Mouse (Mus musculus) neural tube, embryonic 11.5 days (tissue): Measurements from ENCODE around the gene Rabgap1l. TPM values are rescaled to one million over a fixed set of nuclear protein-coding genes. Genes with fewer than 3 reads are reported as not detected.

Source experiments
- ATAC-seq: fragments of 200-750 bp; cut with Nextera tagmentation; 2 replicates; pipeline ENCODE4 v1.8.0; 2017; ENCODE audit warnings: moderate number of reproducible peaks, mild to moderate bottlenecking, moderate TSS enrichment, moderate library complexity; ENCODE audit not compliant: insufficient read depth, low FRiP score, low TSS enrichment
- DNase-seq: peaks from one replicate; pipeline ENCODE4 v3.0.0-alpha.2; 2015; ENCODE audit warnings: low spot score
- H3K27ac ChIP-seq: fragments of 300-500 bp; sonication (generic); 2 replicates; pipeline ENCODE4 v1.5.1; 2014; ENCODE audit warnings: low read depth, mild to moderate bottlenecking, low read length
- H3K27me3 ChIP-seq: fragments of 300-500 bp; sonication (generic); 2 replicates; pipeline ENCODE4 v1.6.1; 2014; ENCODE audit warnings: mild to moderate bottlenecking, low read length, mixed read lengths; ENCODE audit not compliant: control insufficient read depth, insufficient read depth
- H3K36me3 ChIP-seq: fragments of 300-500 bp; sonication (generic); 2 replicates; pipeline ENCODE4 v1.6.1; 2014; ENCODE audit warnings: mild to moderate bottlenecking, low read length, moderate library complexity, mixed read lengths; ENCODE audit not compliant: control insufficient read depth, insufficient read depth
- H3K4me1 ChIP-seq: fragments of 300-500 bp; sonication (generic); 2 replicates; pipeline ENCODE4 v1.6.1; 2014; ENCODE audit warnings: low read length, mixed read lengths; ENCODE audit not compliant: control insufficient read depth, insufficient read depth
- H3K4me2 ChIP-seq: fragments of 300-500 bp; sonication (generic); 2 replicates; pipeline ENCODE4 v1.6.1; 2014; ENCODE audit warnings: low read depth, mild to moderate bottlenecking, moderate library complexity
- H3K4me3 ChIP-seq: fragments of 300-500 bp; sonication (generic); 2 replicates; pipeline ENCODE4 v1.5.1; 2014; ENCODE audit warnings: low read depth, low read length
- H3K9ac ChIP-seq: fragments of 300-500 bp; sonication (generic); 2 replicates; pipeline ENCODE4 v1.6.1; 2014; ENCODE audit warnings: mild to moderate bottlenecking, low read length
- H3K9me3 ChIP-seq: fragments of 300-500 bp; sonication (generic); 2 replicates; pipeline ENCODE4 v1.6.1; 2016; ENCODE audit warnings: low read length; ENCODE audit not compliant: control insufficient read depth
- WGBS: fragments of 180-500 bp; shearing (Covaris S2); extraction: QIAGEN DNeasy Blood & Tissue Kit; methylation state at CpG from one replicate; pipeline ENCODE4 v1.1.7; 2014; 5-methylcytosine and 5-hydroxymethylcytosine counted together
- polyA plus RNA-seq: library from polyadenylated mRNA; unstranded; fragments of >200 nt; fragmentation: Nextera tagmentation; extraction: Ambion mirVana; gene quantifications from 2 replicates; pipeline ENCODE4 v1.2.1, GENCODE M21; 2014

The Rabgap1l gene
- polyA plus RNA-seq, 1 experiment from 2014 or later, result 14.1 TPM

DNA sequence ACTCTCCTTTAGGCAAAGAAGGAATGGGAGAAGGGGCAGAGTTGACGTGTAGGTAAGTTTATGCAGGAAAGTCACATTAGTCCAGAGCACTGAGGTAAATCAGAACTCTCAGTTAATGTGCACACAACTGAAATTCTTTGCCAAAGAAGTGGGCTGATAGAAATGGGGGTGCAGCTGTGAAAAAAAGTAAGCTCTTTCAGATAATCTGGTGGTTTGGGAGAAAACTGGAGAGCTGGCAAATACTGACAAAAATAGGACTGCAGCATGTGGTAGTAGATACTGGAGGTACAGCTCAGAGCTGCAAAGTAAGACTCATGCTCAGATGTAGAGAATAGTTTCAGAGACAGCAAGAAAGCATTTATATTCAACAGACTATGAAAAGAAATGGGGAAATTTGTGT, 462.2 kb downstream of the Rabgap1l start:
- H3K9me3 ChIP-seq, result no peaks in the 10 kb centered on the region
- H3K27me3 ChIP-seq, result no peaks in the 10 kb centered on the region
- H3K4me1 ChIP-seq, result no peaks in the 10 kb centered on the region
- 71% methylated on average over 1 of the region's 1 CpGs for WGBS
- ATAC-seq, result no peak
- DNase-seq, result no peak
- H3K36me3 ChIP-seq, result no peaks in the 10 kb centered on the region
- no peak overlapping the region for H3K4me2 ChIP-seq
- no peak overlapping the region for H3K9ac ChIP-seq
- H3K4me3 ChIP-seq, result no peak overlapping the region
- no peak overlapping the region for H3K27ac ChIP-seq

- H3K27me3 ChIP-seq, result no peaks in the 10 kb centered on the region
- 68% methylated on average over 2 of the region's 2 CpGs for WGBS
- H3K27ac ChIP-seq, result no peak overlapping the region
- no peaks in the 10 kb centered on the region for H3K9me3 ChIP-seq
- H3K4me1 ChIP-seq, result no peaks in the 10 kb centered on the region
- ATAC-seq, result no peak
- no peak overlapping the region for H3K4me2 ChIP-seq
- H3K4me3 ChIP-seq, result no peak overlapping the region
- no peak for DNase-seq
- no peaks in the 10 kb centered on the region for H3K36me3 ChIP-seq
- H3K9ac ChIP-seq, result no peak overlapping the region
These were observed 462.8 kb downstream of the Rabgap1l start for GRCm38 (mm10) chr1:160330222-160330621.

DNA sequence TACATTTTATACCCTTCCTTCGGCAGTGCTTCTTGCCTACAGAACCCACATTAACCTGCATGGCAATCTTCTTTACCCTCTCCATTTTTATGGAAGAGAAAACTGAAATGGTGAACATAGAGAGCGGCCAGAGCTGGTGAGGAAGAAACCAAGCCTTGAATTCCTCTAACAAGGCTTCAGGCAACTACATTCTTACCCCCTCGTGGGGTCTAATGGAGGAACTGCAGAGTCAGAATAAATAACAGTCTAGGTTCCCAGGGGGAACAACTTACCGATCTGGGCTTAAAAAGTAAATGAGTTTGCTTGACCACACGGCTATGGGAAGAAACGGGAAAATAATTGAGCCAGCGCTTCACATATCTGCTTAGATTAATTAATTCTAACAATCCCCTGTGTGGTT, 463.2 kb downstream of the Rabgap1l start:
- no peaks in the 10 kb centered on the region for H3K9me3 ChIP-seq
- no peak overlapping the region for H3K4me3 ChIP-seq
- H3K4me2 ChIP-seq, result no peak overlapping the region
- no peak overlapping the region for H3K9ac ChIP-seq
- H3K4me1 ChIP-seq, result no peaks in the 10 kb centered on the region
- ATAC-seq (no peak), DNase-seq (no peak)
- H3K27ac ChIP-seq, result no peak overlapping the region
- H3K36me3 ChIP-seq, result no peaks in the 10 kb centered on the region
- WGBS, result 68% methylated on average over 7 of the region's 7 CpGs
- H3K27me3 ChIP-seq, result no peaks in the 10 kb centered on the region

DNA sequence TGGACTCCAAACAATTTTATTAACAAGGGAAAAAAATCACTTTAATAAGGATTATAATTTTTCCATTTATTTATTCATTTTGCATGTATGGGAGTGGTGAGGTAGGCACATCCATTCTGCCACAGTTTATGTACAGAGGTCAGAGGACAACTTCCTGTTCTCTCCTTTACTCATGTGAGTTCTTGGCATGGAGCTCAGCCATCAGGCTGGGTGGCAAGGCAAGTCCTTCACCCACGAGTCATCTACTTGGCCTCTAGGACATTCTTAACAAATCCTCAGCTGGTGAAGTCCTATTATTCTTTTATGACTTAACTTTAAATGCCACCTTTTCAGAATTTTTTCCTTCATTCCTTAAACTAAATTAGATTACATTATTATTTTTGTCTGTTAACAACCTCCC, 465.5 kb downstream of the Rabgap1l start:
- H3K27me3 ChIP-seq, result no peaks in the 10 kb centered on the region
- H3K9ac ChIP-seq, result no peak overlapping the region
- DNase-seq (no peak), ATAC-seq (no peak)
- H3K4me1 ChIP-seq, result no peaks in the 10 kb centered on the region
- no peak overlapping the region for H3K27ac ChIP-seq
- WGBS, result 83% methylated on average over 1 of the region's 1 CpGs
- H3K9me3 ChIP-seq, result no peaks in the 10 kb centered on the region
- no peak overlapping the region for H3K4me3 ChIP-seq
- H3K4me2 ChIP-seq, result no peak overlapping the region
- no peaks in the 10 kb centered on the region for H3K36me3 ChIP-seq

GRCm38 (mm10) chr1:160325542-160325941, 467.5 kb downstream of the Rabgap1l start:
- H3K36me3 ChIP-seq, result no peaks in the 10 kb centered on the region
- H3K4me1 ChIP-seq, result no peaks in the 10 kb centered on the region
- DNase-seq, result no peak
- ATAC-seq, result no peak
- H3K4me3 ChIP-seq, result no peak overlapping the region
- no peak overlapping the region for H3K9ac ChIP-seq
- no peaks in the 10 kb centered on the region for H3K27me3 ChIP-seq
- no peaks in the 10 kb centered on the region for H3K9me3 ChIP-seq
- WGBS, result 50% methylated on average over 5 of the region's 5 CpGs
- no peak overlapping the region for H3K4me2 ChIP-seq
- no peak overlapping the region for H3K27ac ChIP-seq

- WGBS, result 86% methylated on average over 1 of the region's 1 CpGs
These were observed 472.3 kb downstream of the Rabgap1l start for GRCm38 (mm10) chr1:160320690-160321089.

DNA sequence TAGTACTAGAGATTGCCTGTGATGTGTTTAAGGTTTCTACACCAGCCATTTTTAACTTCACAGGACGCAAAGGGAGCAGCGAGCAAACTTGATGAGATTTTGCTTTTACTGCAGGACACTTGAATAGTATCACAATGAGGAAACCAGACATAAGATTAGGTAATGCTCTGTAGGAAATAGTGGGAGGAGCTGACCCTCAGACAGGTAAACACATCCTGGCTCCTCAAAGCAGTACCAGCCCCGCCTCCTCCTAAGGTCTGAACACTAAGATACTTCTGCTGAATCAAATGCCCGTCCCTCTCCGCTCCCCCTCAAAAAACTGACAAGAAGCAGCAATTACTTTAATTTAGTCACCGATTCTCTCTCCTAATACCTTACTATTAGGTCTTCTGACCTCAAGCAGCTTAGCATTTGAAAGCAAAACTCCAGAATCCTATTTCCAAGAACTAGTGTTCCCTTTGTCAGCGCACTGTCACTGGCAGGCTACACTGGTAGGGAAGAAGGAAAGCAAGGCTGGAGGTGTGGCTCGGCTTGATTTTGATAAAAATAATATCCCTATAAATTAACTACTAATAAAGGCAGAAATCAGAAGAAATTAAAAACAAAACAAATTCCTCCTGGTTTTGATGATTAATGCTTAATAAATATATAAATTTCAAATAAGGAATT, 474.8 kb downstream of the Rabgap1l start:
- no peaks in the 10 kb centered on the region for H3K9me3 ChIP-seq
- no peak for ATAC-seq
- WGBS, result 79% methylated on average over 8 of the region's 8 CpGs

More at GRCm38 (mm10) chr1:160320690-160321089, 472.3 kb downstream of the Rabgap1l start:
- Histone ChIP-seq H3K4me1 (no peaks in the 10 kb centered on the region), H3K9me3 (no peaks in the 10 kb centered on the region), H3K36me3 (no peaks in the 10 kb centered on the region), H3K27ac (no peak overlapping the region), H3K27me3 (no peaks in the 10 kb centered on the region), H3K9ac (no peak overlapping the region), H3K4me2 (no peak overlapping the region), H3K4me3 (no peak overlapping the region)
- ATAC-seq (no peak), DNase-seq (no peak)

GRCm38 (mm10) chr1:160316239-160316638, 476.8 kb downstream of the Rabgap1l start:
- no peak for DNase-seq
- WGBS, result 97% methylated on average over 2 of the region's 2 CpGs
- Histone ChIP-seq H3K4me2 (no peak overlapping the region), H3K4me1 (no peaks in the 10 kb centered on the region), H3K27me3 (no peaks in the 10 kb centered on the region), H3K36me3 (no peaks in the 10 kb centered on the region), H3K4me3 (no peak overlapping the region), H3K27ac (no peak overlapping the region), H3K9ac (no peak overlapping the region), H3K9me3 (no peaks in the 10 kb centered on the region)
- no peak for ATAC-seq

More for the DNA sequence above, 474.8 kb downstream of the Rabgap1l start:
- H3K27me3 ChIP-seq, result no peaks in the 10 kb centered on the region
- H3K4me3 ChIP-seq, result no peak overlapping the region
- H3K4me2 ChIP-seq, result no peak overlapping the region
- no peak overlapping the region for H3K27ac ChIP-seq
- DNase-seq, result no peak
- H3K36me3 ChIP-seq, result no peaks in the 10 kb centered on the region
- H3K9ac ChIP-seq, result no peak overlapping the region
- no peaks in the 10 kb centered on the region for H3K4me1 ChIP-seq

DNA sequence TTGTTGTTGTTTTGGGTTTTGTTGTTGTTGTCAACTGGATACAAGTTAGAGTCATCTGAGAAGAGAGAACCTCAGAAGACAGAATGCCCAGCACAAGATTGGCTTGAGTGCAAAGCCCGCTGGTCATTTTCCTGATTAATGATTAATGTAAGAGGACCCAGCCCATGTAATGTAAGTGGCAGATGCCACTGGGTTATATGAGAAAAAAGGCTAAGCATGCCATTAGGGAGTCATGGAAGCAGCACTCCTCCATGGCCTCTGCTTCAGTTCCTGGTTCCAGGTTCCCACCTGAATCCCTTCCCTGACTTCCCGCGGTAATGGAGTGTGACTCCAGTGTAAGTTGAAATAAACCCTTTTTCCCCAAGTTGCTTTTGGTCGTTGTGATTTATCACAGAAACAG, 480.4 kb downstream of the Rabgap1l start:
- no peak overlapping the region for H3K27ac ChIP-seq
- no peaks in the 10 kb centered on the region for H3K27me3 ChIP-seq
- no peaks in the 10 kb centered on the region for H3K36me3 ChIP-seq
- ATAC-seq (no peak), DNase-seq (no peak)
- H3K4me2 ChIP-seq, result no peak overlapping the region
- H3K9me3 ChIP-seq, result no peaks in the 10 kb centered on the region
- H3K4me1 ChIP-seq, result no peaks in the 10 kb centered on the region
- H3K9ac ChIP-seq, result no peak overlapping the region
- 96% methylated on average over 4 of the region's 4 CpGs for WGBS
- no peak overlapping the region for H3K4me3 ChIP-seq
